ENCODE assay signal across 20 mouse cellular contexts in genomic region chr19:46307781-46308180, GRCm38 (mm10). TPM values are rescaled to one million over a fixed set of nuclear protein-coding genes. Genes with fewer than 3 reads are reported as not detected.
DNase-seq lines count a peak whose midpoint lies in the region.
"Had no signal": no experiment of that assay in that cellular context is flagged by ENCODE, and none has a peak within 500 bp of the region (broad histone marks: within the 10 kb centered on the region; RNA-seq: fewer than 3 reads in every experiment).

No protein-coding gene starts in this region.

- H3K4me1 ChIP-seq in heart, embryonic 10.5 days = peaks cover 41% of the 10 kb centered on the region

- peaks cover 69% of the 10 kb centered on the region for H3K27me3 ChIP-seq in heart, embryonic 10.5 days (ENCODE audit: insufficient read depth, poor library complexity, severe bottlenecking)
- H3K27me3 ChIP-seq: stomach, embryonic 15.5 days had no signal

- H3K9me3 ChIP-seq in heart, embryonic 10.5 days = no peaks in the 10 kb centered on the region
- H3K9me3 ChIP-seq: embryonic facial prominence, embryonic 13.5 days; midbrain, embryonic 12.5 days; neural tube, embryonic 15.5 days; stomach, embryonic 15.5 days had no signal

- WGBS in heart, embryonic 10.5 days = 69% methylated on average over 16 of the region's 16 CpGs

- H3K36me3 ChIP-seq in heart, embryonic 10.5 days = peaks cover 43% of the 10 kb centered on the region
- H3K36me3 ChIP-seq: midbrain, embryonic 12.5 days had no signal

- peak; percentile 9 to 34 for DNase-seq in adrenal gland, adult (ENCODE audit: inconsistent age in 2 of 2, low spot score in 1 of 2)
- no peak for DNase-seq in adrenal gland, adult 8-10 months
- peak; percentile 89 for DNase-seq in heart, adult 11 months
- no peak for DNase-seq in heart, embryonic 10.5 days (ENCODE audit: low spot score)
- DNase-seq in right cerebral cortex, postnatal 10 days (ENCODE audit: low spot score in 2 of 2) = peak; percentile 24 to 29
- no peak for DNase-seq in right cerebral cortex, postnatal 4 days
- peak; percentile 48 for DNase-seq in cerebellum, adult 9-10 months
- DNase-seq in embryo, embryonic 9.5 days (ENCODE audit: extremely low spot score) = no peak
- DNase-seq: adrenal gland, postnatal 14 days; kidney, adult 11 months; kidney, postnatal 14 days; layer of hippocampus, adult 9-11 months; lung, embryonic 14.5 days; retina, postnatal 1 day; spleen, adult 18-20 months had no signal

- H3K4me3 ChIP-seq in heart, embryonic 10.5 days = no peak overlapping the region
- H3K4me3 ChIP-seq: stomach, embryonic 15.5 days had no signal

- H3K27ac ChIP-seq in heart, embryonic 10.5 days = no peak overlapping the region
- H3K27ac ChIP-seq: embryonic facial prominence, embryonic 13.5 days; hindbrain, postnatal 0 days; midbrain, embryonic 12.5 days; neural tube, embryonic 15.5 days; stomach, embryonic 15.5 days had no signal

RNA-seq across cellular contexts. Expression of gene Nfkb2, which starts 3.7 kb away (rescaled TPM):
- 10 to 100 TPM; 35.6 to 40.1 (median 37.3) TPM for total RNA-seq in adrenal gland, adult 8-10 months (2022)
- 5.9 and 7.2 TPM in 2 replicates for polyA plus RNA-seq in heart, embryonic 10.5 days (2016; fragmentation: Nextera tagmentation; extraction: Ambion mirVana)

RNA-seq across cellular contexts. Expression of gene Psd, which starts 19.2 kb away (rescaled TPM):
- total RNA-seq in adrenal gland, adult 8-10 months (2022) = 10 to 100 TPM in 3 of 4 experiments, 1 to 10 TPM in 1; 7.9 to 14.9 (median 13.1) TPM
- polyA plus RNA-seq in heart, embryonic 10.5 days (2016; fragmentation: Nextera tagmentation; extraction: Ambion mirVana) = 6.9 and 10.1 TPM in 2 replicates

RNA-seq across cellular contexts. Expression of gene Fbxl15, which starts 20.2 kb away (rescaled TPM):
- 10 to 100 TPM; 11.9 to 16.2 (median 13.2) TPM for total RNA-seq in adrenal gland, adult 8-10 months (2022)
- 10.3 and 11.3 TPM in 2 replicates for polyA plus RNA-seq in heart, embryonic 10.5 days (2016; fragmentation: Nextera tagmentation; extraction: Ambion mirVana)

RNA-seq across cellular contexts. Expression of gene Cuedc2, which starts 30.7 kb away (rescaled TPM):
- 100 to 1,000 TPM in 2 of 4 experiments, 10 to 100 TPM in 2; 77.2 to 109 (median 89.6) TPM for total RNA-seq in adrenal gland, adult 8-10 months (2022)
- polyA plus RNA-seq in heart, embryonic 10.5 days (2016; fragmentation: Nextera tagmentation; extraction: Ambion mirVana) = 146 and 153 TPM in 2 replicates

RNA-seq across cellular contexts. Expression of gene Mfsd13a, which starts 33.1 kb away (rescaled TPM):
- 10 to 100 TPM; 11.7 to 21.1 (median 16.6) TPM for total RNA-seq in adrenal gland, adult 8-10 months (2022)
- polyA plus RNA-seq in heart, embryonic 10.5 days (2016; fragmentation: Nextera tagmentation; extraction: Ambion mirVana) = 5.5 and 9.0 TPM in 2 replicates

Comparison
In these comparisons a context has a peak if more than half of its experiments do, and no peak if none do; other contexts are left out.
1. DNase-seq: peak in adrenal gland, adult (2 of 2), heart, adult 11 months (single experiment), right cerebral cortex, postnatal 10 days (2 of 2) and cerebellum, adult 9-10 months (single experiment); none in adrenal gland, adult 8-10 months (single experiment), heart, embryonic 10.5 days (single experiment), right cerebral cortex, postnatal 4 days (single experiment) and embryo, embryonic 9.5 days (single experiment).